Mouse (Mus musculus): ENCODE data around the gene Xiap.

DNA sequence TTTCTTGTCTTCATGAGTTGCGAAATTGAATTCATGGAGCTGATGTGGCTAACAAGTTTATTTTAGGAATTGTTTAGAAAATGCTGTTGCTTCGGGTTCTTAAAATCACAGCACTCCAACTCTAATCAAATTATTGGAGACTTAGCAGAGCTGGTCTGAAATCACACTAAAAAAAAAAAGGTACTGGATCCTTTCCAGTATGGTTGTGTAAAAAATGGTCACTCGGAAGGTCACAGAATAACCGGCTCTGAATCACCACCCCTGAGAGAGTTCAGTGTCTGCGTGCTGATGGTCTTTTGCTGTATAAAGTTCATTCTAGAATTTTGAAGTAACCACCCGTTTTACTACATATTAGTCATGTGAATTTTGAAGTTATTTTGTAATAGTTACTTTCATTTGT, 47.7 kb downstream of the Xiap start:
- TF ChIP-seq CTCF (IDR thresholded peaks at IDR 0.05; ENCODE audit: low read depth) (no peak), EP300 (IDR thresholded peaks at IDR 0.05; ENCODE audit: low read depth) (no peak)
